Mouse (Mus musculus): Measurements from ENCODE around the gene Elmo1. TPM values are rescaled to one million over a fixed set of nuclear protein-coding genes. Genes with fewer than 3 reads are reported as not detected.

The Elmo1 gene
- 32.8 and 37.1 TPM in 2 replicates for polyA plus RNA-seq (2015; fragmentation: Nextera tagmentation; extraction: Ambion mirVana)

DNA sequence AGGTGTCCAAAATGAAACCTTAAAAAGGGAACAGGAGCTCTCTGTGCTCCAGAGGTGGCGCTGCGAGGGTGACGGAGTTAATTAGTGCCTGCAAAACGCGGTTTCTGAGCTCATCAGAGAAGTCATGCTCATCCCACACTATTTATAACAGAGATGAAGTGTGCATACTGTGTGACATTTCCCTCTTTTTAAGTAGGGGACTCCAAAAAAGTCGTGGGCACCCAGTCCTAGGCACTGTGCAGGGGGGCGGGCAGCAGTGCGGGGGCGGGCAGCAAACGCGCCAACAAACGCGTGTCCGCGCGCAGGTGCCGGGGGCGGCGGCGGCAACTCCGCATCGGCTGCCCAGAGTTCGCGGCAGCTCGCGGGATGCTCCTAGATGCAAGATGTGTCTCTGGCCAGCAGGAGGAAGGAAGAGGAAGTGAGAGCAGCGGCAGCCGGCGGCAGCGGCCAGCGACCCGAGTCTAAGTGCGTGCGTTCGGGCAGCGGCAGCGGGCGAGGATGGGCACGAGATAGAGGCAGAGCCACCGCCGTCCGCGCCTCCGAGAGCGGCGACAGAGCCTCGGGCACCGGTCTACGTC is at the start of gene Elmo1:
TSS of gene Elmo1 (plus strand) at position 464 of the 578 bp plus-strand sequence.
- Histone ChIP-seq H3K4me1 (peaks cover 32% of the 10 kb centered on the region), H3K9me3 (no peaks in the 10 kb centered on the region), H3K27ac (peak within 1 kb of the TSS; percentile 90), H3K4me2 (peak within 1 kb of the TSS; percentile 77), H3K4me3 (peak within 1 kb of the TSS; percentile 72), H3K36me3 (no peaks in the 10 kb centered on the region), H3K9ac (peak within 1 kb of the TSS; percentile 86), H3K27me3 (no peaks in the 10 kb centered on the region)
- WGBS = under 1% methylated on average over 49 of the region's 49 CpGs
- ATAC-seq (ENCODE audit: borderline replicate concordance, extremely low read depth, low FRiP score, low TSS enrichment) = peak; percentile 73

DNA sequence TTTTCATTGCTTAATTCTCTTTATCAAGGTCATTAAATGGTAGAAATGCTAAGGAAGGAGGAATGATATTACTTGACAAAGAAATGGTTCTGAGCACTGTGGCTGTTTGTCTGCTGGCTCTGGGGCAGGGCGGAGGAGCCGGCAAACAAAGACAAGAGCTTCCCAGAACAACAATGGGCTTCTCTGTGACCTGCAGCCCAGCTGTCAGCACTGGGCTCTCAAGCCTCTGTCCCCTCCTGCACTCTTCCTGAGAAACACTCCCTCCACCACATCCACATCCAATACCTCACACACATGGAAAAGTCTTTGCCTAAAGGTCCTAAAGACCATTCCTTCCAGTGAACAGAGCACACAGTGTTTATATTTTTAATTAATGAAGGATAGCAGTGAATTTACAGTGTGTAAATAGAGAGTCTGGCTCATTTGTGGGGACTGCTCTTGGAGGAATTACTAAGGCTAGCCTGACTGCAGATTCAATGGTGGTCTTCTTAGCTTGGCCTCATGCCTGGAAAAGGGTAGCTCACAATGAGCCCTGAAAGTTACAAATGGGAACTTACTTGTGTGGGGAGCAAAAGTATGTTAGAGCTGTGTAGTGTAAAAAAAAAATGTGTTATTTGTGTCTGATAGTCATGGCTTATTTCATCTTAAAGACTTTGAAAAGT is 49.1 kb upstream of the Elmo1 start:
- no peak overlapping the region for H3K9ac ChIP-seq
- no peak for ATAC-seq (ENCODE audit: borderline replicate concordance, extremely low read depth, low FRiP score, low TSS enrichment)
- H3K4me3 ChIP-seq = no peak overlapping the region
- H3K36me3 ChIP-seq = no peaks in the 10 kb centered on the region
- H3K27ac ChIP-seq = peak overlapping the region; percentile 54
- no peaks in the 10 kb centered on the region for H3K27me3 ChIP-seq
- 23% methylated on average over 2 of the region's 2 CpGs for WGBS
- H3K4me1 ChIP-seq = peaks cover 14% of the 10 kb centered on the region
- no peak overlapping the region for H3K4me2 ChIP-seq
- no peaks in the 10 kb centered on the region for H3K9me3 ChIP-seq

GRCm38 (mm10) chr13:20042856-20043255 is 47.5 kb upstream of the Elmo1 start:
- Histone ChIP-seq H3K27ac (no peak overlapping the region), H3K36me3 (no peaks in the 10 kb centered on the region), H3K4me3 (no peak overlapping the region), H3K4me2 (no peak overlapping the region), H3K4me1 (peaks cover 27% of the 10 kb centered on the region), H3K9me3 (no peaks in the 10 kb centered on the region), H3K9ac (no peak overlapping the region), H3K27me3 (no peaks in the 10 kb centered on the region)
- ATAC-seq (ENCODE audit: borderline replicate concordance, extremely low read depth, low FRiP score, low TSS enrichment) = no peak
- WGBS = 60% methylated on average over 2 of the region's 2 CpGs

DNA sequence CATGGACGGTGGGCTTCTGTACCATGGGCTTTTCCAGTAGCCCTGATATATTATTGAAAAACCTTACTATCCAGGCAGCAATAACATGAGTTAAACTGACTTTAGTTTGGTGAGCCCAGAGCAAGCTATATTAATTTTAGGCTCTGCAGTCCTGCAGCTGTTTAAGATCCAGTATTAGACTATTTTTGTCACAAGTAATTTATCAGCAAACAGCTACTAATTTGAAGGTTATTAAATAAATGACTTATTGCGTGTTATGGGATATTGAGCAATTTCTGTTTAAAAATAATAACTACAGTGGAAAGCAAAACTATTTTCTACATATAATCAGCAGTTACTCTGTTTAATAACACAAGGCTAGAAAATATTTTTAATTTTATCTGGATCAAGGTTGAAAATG is 45.0 kb upstream of the Elmo1 start:
- H3K9me3 ChIP-seq = no peaks in the 10 kb centered on the region
- WGBS = 43% methylated on average over 2 of the region's 2 CpGs
- H3K27ac ChIP-seq = peak overlapping the region; percentile 90
- no peak overlapping the region for H3K4me2 ChIP-seq
- no peak overlapping the region for H3K9ac ChIP-seq
- H3K4me3 ChIP-seq = no peak overlapping the region
- H3K27me3 ChIP-seq = no peaks in the 10 kb centered on the region
- peak; percentile 50; the same call in 1 of the 2 replicates for ATAC-seq (ENCODE audit: borderline replicate concordance, extremely low read depth, low FRiP score, low TSS enrichment)
- peaks cover 27% of the 10 kb centered on the region for H3K4me1 ChIP-seq
- no peaks in the 10 kb centered on the region for H3K36me3 ChIP-seq

GRCm38 (mm10) chr13:20045836-20046235 is 44.6 kb upstream of the Elmo1 start:
- peak; percentile 92 for ATAC-seq (ENCODE audit: borderline replicate concordance, extremely low read depth, low FRiP score, low TSS enrichment)
- Histone ChIP-seq H3K4me3 (no peak overlapping the region), H3K4me1 (peaks cover 27% of the 10 kb centered on the region), H3K4me2 (no peak overlapping the region), H3K9me3 (no peaks in the 10 kb centered on the region), H3K9ac (no peak overlapping the region), H3K27ac (peak overlapping the region; percentile 90), H3K36me3 (no peaks in the 10 kb centered on the region), H3K27me3 (no peaks in the 10 kb centered on the region)
- 27% methylated on average over 5 of the region's 5 CpGs for WGBS

- H3K27me3 ChIP-seq = no peaks in the 10 kb centered on the region
- H3K27ac ChIP-seq = peak overlapping the region; percentile 90
- peaks cover 27% of the 10 kb centered on the region for H3K4me1 ChIP-seq
- H3K9ac ChIP-seq = no peak overlapping the region
- WGBS = 34% methylated on average over 4 of the region's 4 CpGs
- no peak overlapping the region for H3K4me3 ChIP-seq
- ATAC-seq (ENCODE audit: borderline replicate concordance, extremely low read depth, low FRiP score, low TSS enrichment) = no peak
- H3K9me3 ChIP-seq = no peaks in the 10 kb centered on the region
- H3K36me3 ChIP-seq = no peaks in the 10 kb centered on the region
- peak overlapping the region; percentile 12; the same call in 1 of the 2 replicates for H3K4me2 ChIP-seq
Observed at GRCm38 (mm10) chr13:20046406-20046805, 44.0 kb upstream of the Elmo1 start.

GRCm38 (mm10) chr13:20047926-20048836 is 42.2 kb upstream of the Elmo1 start:
- no peak for ATAC-seq (ENCODE audit: borderline replicate concordance, extremely low read depth, low FRiP score, low TSS enrichment)
- Histone ChIP-seq H3K4me3 (no peak overlapping the region), H3K4me2 (no peak overlapping the region), H3K9ac (no peak overlapping the region), H3K9me3 (no peaks in the 10 kb centered on the region), H3K4me1 (peaks cover 27% of the 10 kb centered on the region), H3K27me3 (no peaks in the 10 kb centered on the region), H3K36me3 (no peaks in the 10 kb centered on the region), H3K27ac (no peak overlapping the region)
- WGBS = 68% methylated on average over 14 of the region's 14 CpGs

DNA sequence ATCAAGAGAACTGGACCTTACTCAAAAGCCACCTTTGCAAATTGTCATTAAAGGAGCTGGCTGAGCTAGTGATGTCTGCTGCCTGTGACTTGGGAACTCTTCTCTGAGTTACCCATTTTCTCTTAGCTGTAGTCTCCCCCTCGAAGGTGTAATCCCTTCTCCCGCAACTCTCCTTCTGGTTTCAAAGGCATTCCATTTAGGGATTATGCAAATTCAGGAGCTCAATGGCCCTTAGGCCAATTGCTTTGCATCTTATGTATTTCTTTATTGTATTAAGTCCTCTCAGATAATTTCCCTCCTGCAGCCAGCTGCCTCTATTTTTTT is 41.6 kb upstream of the Elmo1 start:
- H3K27me3 ChIP-seq = no peaks in the 10 kb centered on the region
- H3K4me3 ChIP-seq = no peak overlapping the region
- H3K27ac ChIP-seq = no peak overlapping the region
- H3K9me3 ChIP-seq = no peaks in the 10 kb centered on the region
- no peak overlapping the region for H3K4me2 ChIP-seq
- no peaks in the 10 kb centered on the region for H3K36me3 ChIP-seq
- 54% methylated on average over 2 of the region's 2 CpGs for WGBS
- H3K4me1 ChIP-seq = peaks cover 27% of the 10 kb centered on the region
- no peak for ATAC-seq (ENCODE audit: borderline replicate concordance, extremely low read depth, low FRiP score, low TSS enrichment)
- H3K9ac ChIP-seq = no peak overlapping the region

DNA sequence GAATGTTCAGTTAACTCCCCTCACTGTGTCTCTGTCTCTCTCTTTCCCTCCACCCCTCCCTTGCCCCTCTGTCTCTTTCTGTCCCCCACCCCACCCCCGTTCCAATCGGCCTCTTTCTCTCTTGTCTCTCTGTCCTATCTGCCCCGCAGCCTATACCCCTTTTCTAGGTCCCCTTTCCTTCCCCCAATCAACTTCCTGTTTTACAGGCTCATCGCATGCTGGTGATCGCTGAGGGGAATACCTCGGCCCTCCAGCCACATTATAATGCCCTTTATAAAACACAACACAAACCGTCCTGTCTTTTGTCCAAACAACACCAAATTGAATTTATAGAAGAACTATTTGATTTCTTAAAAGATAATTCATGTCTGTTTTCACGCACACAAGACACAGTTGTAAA is 40.7 kb upstream of the Elmo1 start:
- 73% methylated on average over 8 of the region's 8 CpGs for WGBS

DNA sequence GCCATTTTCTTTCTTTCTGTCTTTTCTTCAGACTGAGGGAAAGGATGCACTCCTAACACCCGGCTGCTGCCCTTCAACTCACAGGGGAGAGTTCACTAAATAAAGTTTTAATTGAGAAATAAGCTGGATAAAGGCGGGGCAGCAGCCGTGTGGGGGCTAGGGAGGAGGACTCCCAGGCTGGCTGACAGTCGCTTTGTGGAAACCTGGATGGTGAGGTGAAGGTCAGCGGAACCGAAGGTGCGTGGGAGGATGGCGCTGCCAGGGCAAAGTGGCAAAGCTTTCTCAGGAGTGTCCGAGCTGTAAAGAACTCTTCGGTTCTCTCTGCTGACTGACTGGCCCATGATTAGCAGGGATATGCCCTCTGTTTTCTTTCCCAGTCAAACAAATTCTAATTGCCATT is 40.2 kb upstream of the Elmo1 start:
- Histone ChIP-seq H3K27me3 (no peaks in the 10 kb centered on the region), H3K9me3 (no peaks in the 10 kb centered on the region), H3K4me3 (no peak overlapping the region), H3K27ac (no peak overlapping the region), H3K4me2 (no peak overlapping the region), H3K36me3 (no peaks in the 10 kb centered on the region), H3K9ac (no peak overlapping the region), H3K4me1 (peaks cover 18% of the 10 kb centered on the region)
- WGBS = 88% methylated on average over 10 of the region's 10 CpGs
- no peak for ATAC-seq (ENCODE audit: borderline replicate concordance, extremely low read depth, low FRiP score, low TSS enrichment)

More for the DNA sequence above, 40.7 kb upstream of the Elmo1 start:
- Histone ChIP-seq H3K9me3 (no peaks in the 10 kb centered on the region), H3K27me3 (no peaks in the 10 kb centered on the region), H3K4me2 (no peak overlapping the region), H3K4me3 (no peak overlapping the region), H3K36me3 (no peaks in the 10 kb centered on the region), H3K9ac (no peak overlapping the region), H3K27ac (no peak overlapping the region), H3K4me1 (peaks cover 22% of the 10 kb centered on the region)
- ATAC-seq (ENCODE audit: borderline replicate concordance, extremely low read depth, low FRiP score, low TSS enrichment) = no peak

- 92% methylated on average over 1 of the region's 1 CpGs for WGBS
- H3K4me1 ChIP-seq = no peaks in the 10 kb centered on the region
- H3K4me2 ChIP-seq = no peak overlapping the region
- no peak overlapping the region for H3K4me3 ChIP-seq
- H3K9ac ChIP-seq = no peak overlapping the region
- no peaks in the 10 kb centered on the region for H3K36me3 ChIP-seq
- H3K27ac ChIP-seq = no peak overlapping the region
- H3K27me3 ChIP-seq = no peaks in the 10 kb centered on the region
- ATAC-seq (ENCODE audit: borderline replicate concordance, extremely low read depth, low FRiP score, low TSS enrichment) = no peak
- no peaks in the 10 kb centered on the region for H3K9me3 ChIP-seq
Observed at GRCm38 (mm10) chr13:20057926-20058325, 32.5 kb upstream of the Elmo1 start.

DNA sequence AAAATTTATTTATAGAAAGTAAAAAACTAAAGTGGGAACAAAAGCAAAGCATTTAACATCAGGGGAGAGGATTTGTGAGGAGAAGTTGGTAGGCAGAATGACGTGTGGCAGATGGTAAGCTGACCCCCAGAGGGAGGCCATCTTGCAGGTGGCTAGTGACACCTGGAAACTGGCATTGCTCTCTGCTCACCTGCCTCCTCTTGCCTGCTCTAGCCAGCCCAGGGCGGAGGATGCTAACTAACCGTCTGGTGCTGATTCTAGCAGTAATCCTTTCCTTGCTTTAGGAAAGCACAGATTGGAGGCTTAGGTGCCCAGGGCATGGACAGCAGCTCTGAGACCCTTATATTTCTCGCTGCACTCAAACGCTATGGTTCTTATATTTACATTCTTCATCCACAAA is 29.4 kb upstream of the Elmo1 start:
- no peak for ATAC-seq (ENCODE audit: borderline replicate concordance, extremely low read depth, low FRiP score, low TSS enrichment)
- Histone ChIP-seq H3K9ac (no peak overlapping the region), H3K4me1 (no peaks in the 10 kb centered on the region), H3K4me3 (no peak overlapping the region), H3K9me3 (no peaks in the 10 kb centered on the region), H3K4me2 (no peak overlapping the region), H3K36me3 (no peaks in the 10 kb centered on the region), H3K27ac (no peak overlapping the region), H3K27me3 (no peaks in the 10 kb centered on the region)
- 69% methylated on average over 5 of the region's 5 CpGs for WGBS
